Mouse (Mus musculus) thymus, adult 2 months (tissue): ENCODE measurements around the gene Ephb2. TPM values are rescaled to one million over a fixed set of nuclear protein-coding genes. Genes with fewer than 3 reads are reported as not detected.
A peak's percentile ranks its signal among the peaks of the same experiment; 100 is the strongest.

Experiments used
- DNase-seq: peaks from one replicate; pipeline ENCODE4 v3.0.0; 2021
- H3K27ac ChIP-seq: fragments of 200-500 bp; 2 replicates; pipeline ENCODE4 v1.5.1; 2012; ENCODE audit warnings: low read length, control low read depth; ENCODE audit not compliant: control insufficient read depth, insufficient read depth
- H3K27me3 ChIP-seq: fragments of 200-500 bp; 2 replicates; pipeline ENCODE4 v1.6.1; 2012; ENCODE audit warnings: mild to moderate bottlenecking, low read length, moderate library complexity, mixed read lengths; ENCODE audit not compliant: control insufficient read depth, insufficient read depth
- H3K36me3 ChIP-seq: fragments of 200-500 bp; 2 replicates; pipeline ENCODE4 v1.6.1; 2012; ENCODE audit warnings: mild to moderate bottlenecking, low read length, moderate library complexity; ENCODE audit not compliant: control insufficient read depth, insufficient read depth
- H3K4me1 ChIP-seq: fragments of 200-500 bp; replicated peaks from 2 replicates; pipeline ENCODE4 v1.6.1; 2012; ENCODE audit warnings: low read length; ENCODE audit not compliant: control insufficient read depth, insufficient read depth
- H3K4me3 ChIP-seq: fragments of 200-500 bp; 2 replicates; pipeline ENCODE4 v1.5.1; 2012; ENCODE audit warnings: mild to moderate bottlenecking, low read length, control low read depth, moderate library complexity; ENCODE audit not compliant: control insufficient read depth, insufficient read depth
- CTCF ChIP-seq: fragments of 200-500 bp; IDR thresholded peaks from 2 replicates; pipeline ENCODE4 v1.5.1; 2012; ENCODE audit warnings: mild to moderate bottlenecking, control low read depth, low read length, moderate library complexity, borderline replicate concordance; ENCODE audit not compliant: control insufficient read depth, poor library complexity, insufficient read depth; ENCODE audit errors: extremely low read depth
- POLR2A ChIP-seq: fragments of 200-500 bp; IDR thresholded peaks from 2 replicates; pipeline ENCODE4 v1.6.1; 2012; ENCODE audit warnings: mild to moderate bottlenecking, low read length, control low read depth, moderate library complexity; ENCODE audit not compliant: control insufficient read depth, poor library complexity, insufficient read depth; ENCODE audit errors: extremely low read depth
- WGBS: fragments of 180-500 bp; shearing (Covaris S2); methylation state at CpG from one replicate; pipeline ENCODE4 v1.1.7; 2018; 5-methylcytosine and 5-hydroxymethylcytosine counted together
- polyA plus RNA-seq: library from polyadenylated mRNA; depleted of rRNA; stranded (reverse); fragments of >200 nt; gene quantifications from 2 replicates; pipeline ENCODE4 v1.2.3, GENCODE M21; 2012; rRNA removed

Ephb2 gene
- 15.4 and 24.1 TPM in 2 replicates for polyA plus RNA-seq

DNA sequence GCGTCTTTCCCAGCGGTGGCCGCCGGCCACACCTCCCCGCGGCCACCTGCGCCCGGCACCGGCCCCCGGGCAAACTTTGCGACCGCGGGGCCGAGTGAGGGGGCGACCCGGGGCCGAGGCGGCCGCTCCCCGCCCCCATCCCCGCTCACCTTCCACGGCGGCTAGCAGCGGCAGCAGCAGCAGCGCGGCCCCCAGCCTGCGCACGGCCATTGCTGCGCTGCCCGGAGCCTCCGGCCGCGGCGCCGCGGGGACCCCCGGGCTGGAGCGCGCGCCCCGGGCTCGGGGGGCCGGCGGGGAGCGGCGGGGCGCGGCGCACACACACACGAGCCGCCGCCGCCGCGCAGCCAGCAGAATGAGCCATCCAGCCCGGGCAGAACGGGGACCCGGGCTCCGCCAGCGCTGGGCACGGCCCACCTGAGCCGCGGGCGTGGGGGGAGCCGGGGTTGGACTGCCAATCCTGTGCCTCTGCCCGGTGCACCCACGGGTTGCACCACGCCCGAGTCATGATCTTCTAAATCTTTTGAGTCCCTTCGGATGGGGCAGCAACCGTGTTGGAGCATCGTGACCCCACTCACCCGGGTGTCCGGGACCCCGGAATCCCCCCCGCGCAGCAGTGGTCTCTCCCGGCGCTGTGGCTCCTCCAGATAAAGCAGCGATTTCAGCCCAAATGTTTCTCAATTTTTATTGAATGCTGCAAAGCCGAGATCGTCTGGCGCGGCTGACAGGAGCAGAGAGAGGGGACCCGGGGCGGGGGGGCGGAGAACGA is at the start of gene Ephb2:
TSS of gene Ephb2 (minus strand) at position 368 of the 766 bp plus-strand sequence.
- peak; percentile 74 for DNase-seq
- Histone ChIP-seq H3K4me3 (peak within 1 kb of the TSS; percentile 63), H3K27me3 (no peaks in the 10 kb centered on the region), H3K36me3 (no peaks in the 10 kb centered on the region), H3K4me1 (peaks cover 47% of the 10 kb centered on the region), H3K27ac (no peak within 1 kb of the TSS)
- WGBS, result 1% methylated on average over 87 of the region's 88 CpGs
- TF ChIP-seq POLR2A, result no peak
- no peak for TF ChIP-seq CTCF

DNA sequence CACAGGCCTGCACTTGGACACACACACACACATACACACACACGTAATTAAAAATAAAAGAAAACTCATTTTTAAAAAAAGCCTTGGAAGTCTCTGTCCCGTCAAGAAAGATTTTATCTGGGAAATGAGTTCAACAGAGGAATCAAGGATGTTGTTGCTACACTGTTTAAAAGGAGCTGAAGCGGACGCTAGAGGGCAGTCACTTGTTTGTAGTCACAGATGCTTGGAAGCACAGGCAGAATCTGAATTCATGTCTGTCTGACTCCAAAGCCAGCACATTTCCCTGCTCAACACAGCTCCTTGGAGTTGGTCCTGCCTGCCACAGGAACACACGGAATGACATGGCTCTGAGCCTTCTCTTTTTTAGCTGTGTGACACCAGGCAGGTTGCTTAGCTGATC is 42.8 kb upstream of the Ephb2 start:
- 51% methylated on average over 5 of the region's 5 CpGs for WGBS
- peak; percentile 9 for DNase-seq
- TF ChIP-seq POLR2A (no peak), CTCF (no peak)
- Histone ChIP-seq H3K4me3 (no peak overlapping the region), H3K27me3 (no peaks in the 10 kb centered on the region), H3K27ac (no peak overlapping the region), H3K4me1 (no peaks in the 10 kb centered on the region), H3K36me3 (no peaks in the 10 kb centered on the region)

DNA sequence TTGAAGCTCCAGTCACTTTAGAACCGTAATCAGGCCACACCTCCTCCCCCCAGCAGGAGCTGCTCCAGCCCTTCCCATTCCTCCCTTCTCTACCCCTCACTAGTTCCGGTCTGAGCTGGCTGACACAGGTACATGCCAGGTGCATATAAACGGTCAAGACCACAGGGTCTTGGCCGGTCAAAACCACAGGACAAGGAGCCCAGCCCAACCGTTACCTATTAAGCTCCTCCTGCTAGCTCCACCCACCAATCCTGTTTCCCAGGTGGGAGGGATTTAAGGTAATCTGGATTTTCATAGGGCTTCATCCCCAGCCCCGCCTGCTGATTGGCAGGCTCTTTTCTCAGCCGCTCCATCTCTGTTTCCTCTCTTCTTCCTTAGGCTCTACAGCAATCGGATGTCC is 42.4 kb upstream of the Ephb2 start:
- 79% methylated on average over 8 of the region's 8 CpGs for WGBS
- Histone ChIP-seq H3K36me3 (no peaks in the 10 kb centered on the region), H3K4me3 (no peak overlapping the region), H3K27ac (no peak overlapping the region), H3K4me1 (no peaks in the 10 kb centered on the region), H3K27me3 (no peaks in the 10 kb centered on the region)
- no peak for DNase-seq
- TF ChIP-seq CTCF (no peak), POLR2A (no peak)

DNA sequence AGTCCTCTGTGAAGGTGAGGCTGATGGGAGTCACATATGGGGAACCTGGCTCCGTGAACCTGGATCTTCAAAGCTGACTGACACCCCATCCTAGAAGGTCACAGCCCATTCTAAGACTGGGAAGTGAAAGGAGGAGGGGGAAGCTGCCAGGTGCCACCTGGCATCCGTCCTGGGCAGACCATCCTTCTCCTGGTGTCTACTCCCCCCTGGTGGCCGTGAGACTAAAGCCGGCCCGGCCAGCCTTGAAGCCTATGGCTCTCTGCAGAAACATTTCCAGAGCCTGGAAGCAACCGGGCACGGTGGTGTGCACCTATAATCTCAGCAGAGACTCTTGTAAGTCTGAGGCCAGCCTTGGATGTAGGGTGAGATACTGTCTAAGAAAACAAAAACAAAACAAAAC is 41.2 kb upstream of the Ephb2 start:
- peak; percentile 63 for DNase-seq
- Histone ChIP-seq H3K27ac (no peak overlapping the region), H3K36me3 (no peaks in the 10 kb centered on the region), H3K4me3 (no peak overlapping the region), H3K4me1 (no peaks in the 10 kb centered on the region), H3K27me3 (no peaks in the 10 kb centered on the region)
- TF ChIP-seq CTCF, result peak; percentile 82; the same call in 1 of the 2 replicates
- no peak for TF ChIP-seq POLR2A
- WGBS, result 14% methylated on average over 7 of the region's 7 CpGs

DNA sequence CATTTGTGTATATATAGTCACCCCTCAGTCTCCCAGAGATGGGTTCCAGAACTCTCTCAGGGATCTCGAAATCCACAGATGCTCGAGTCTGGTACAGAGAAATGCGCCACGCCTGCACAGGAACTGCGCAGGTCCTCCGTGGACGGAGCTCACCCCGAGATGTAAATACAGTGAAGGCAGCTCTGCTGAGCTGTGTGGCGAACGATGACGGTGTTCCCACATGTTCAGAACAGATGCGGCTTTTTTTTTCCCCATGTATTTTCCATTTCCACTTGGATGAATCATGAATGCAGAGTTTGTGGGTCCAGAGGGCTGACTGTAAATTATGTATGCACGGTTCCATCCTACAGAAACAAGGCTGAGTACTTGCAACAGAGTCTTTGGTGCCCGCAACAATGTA is 39.2 kb upstream of the Ephb2 start:
- DNase-seq, result no peak
- Histone ChIP-seq H3K4me1 (no peaks in the 10 kb centered on the region), H3K36me3 (no peaks in the 10 kb centered on the region), H3K27ac (no peak overlapping the region), H3K4me3 (no peak overlapping the region), H3K27me3 (no peaks in the 10 kb centered on the region)
- WGBS, result 94% methylated on average over 14 of the region's 14 CpGs
- TF ChIP-seq POLR2A, result no peak
- TF ChIP-seq CTCF, result no peak

DNA sequence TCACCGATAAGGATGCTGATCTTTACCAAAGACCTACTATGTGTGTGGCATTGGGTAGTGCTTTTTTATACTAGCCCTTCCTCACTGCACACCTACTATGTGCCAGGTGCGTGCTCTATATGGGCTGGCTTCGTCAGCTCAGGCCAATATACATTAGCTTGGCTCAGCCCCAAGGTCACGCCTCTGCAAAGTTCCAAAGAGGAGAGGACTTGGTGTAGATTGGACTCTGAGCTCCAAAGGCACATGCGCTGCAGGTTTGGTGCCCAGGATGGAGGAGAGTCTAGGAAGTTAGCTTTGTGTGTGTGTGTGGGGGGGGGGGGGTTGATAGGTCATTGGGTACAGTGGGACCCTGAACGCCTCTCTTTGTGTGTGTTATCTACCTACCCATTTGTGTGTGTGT is 32.6 kb upstream of the Ephb2 start:
- WGBS, result 88% methylated on average over 6 of the region's 6 CpGs

More for the DNA sequence above, 32.6 kb upstream of the Ephb2 start:
- Histone ChIP-seq H3K4me1 (peaks cover 2% of the 10 kb centered on the region), H3K4me3 (no peak overlapping the region), H3K36me3 (no peaks in the 10 kb centered on the region), H3K27ac (no peak overlapping the region), H3K27me3 (no peaks in the 10 kb centered on the region)
- no peak for DNase-seq
- no peak for TF ChIP-seq CTCF
- no peak for TF ChIP-seq POLR2A
